Mouse (Mus musculus) limb, embryonic 13.5 days (tissue): ENCODE data around the gene Samd1. TPM values are rescaled to one million over a fixed set of nuclear protein-coding genes. Genes with fewer than 3 reads are reported as not detected.
A peak's percentile ranks its signal among the peaks of the same experiment; 100 is the strongest.

ENCODE experiments used
- ATAC-seq: fragments of 200-750 bp; cut with Nextera tagmentation; 2 replicates; pipeline ENCODE4 v1.8.0; 2017; ENCODE audit warnings: low read depth, moderate number of reproducible peaks, moderate TSS enrichment; ENCODE audit not compliant: low FRiP score
- H3K27ac ChIP-seq: fragments of 300-500 bp; sonication (generic); 2 replicates; pipeline ENCODE4 v1.5.1; 2015; ENCODE audit warnings: inconsistent platforms, mild to moderate bottlenecking, moderate library complexity
- H3K27me3 ChIP-seq: fragments of 300-500 bp; sonication (generic); 2 replicates; pipeline ENCODE4 v1.6.1; 2015; ENCODE audit warnings: mild to moderate bottlenecking, inconsistent platforms
- H3K36me3 ChIP-seq: fragments of 300-500 bp; sonication (generic); 2 replicates; pipeline ENCODE4 v1.6.1; 2015; ENCODE audit warnings: inconsistent platforms, mild to moderate bottlenecking, moderate library complexity
- H3K4me1 ChIP-seq: fragments of 300-500 bp; sonication (generic); 2 replicates; pipeline ENCODE4 v1.6.1; 2015; ENCODE audit warnings: inconsistent platforms
- H3K4me2 ChIP-seq: fragments of 300-500 bp; sonication (generic); replicated peaks from 2 replicates; pipeline ENCODE4 v1.6.1; 2015; ENCODE audit warnings: inconsistent platforms, mild to moderate bottlenecking, moderate library complexity
- H3K4me3 ChIP-seq: fragments of 300-500 bp; sonication (generic); 2 replicates; pipeline ENCODE4 v1.5.1; 2015; ENCODE audit warnings: moderate library complexity, mild to moderate bottlenecking, inconsistent platforms
- H3K9ac ChIP-seq: fragments of 300-500 bp; sonication (generic); 2 replicates; pipeline ENCODE4 v1.6.1; 2015; ENCODE audit warnings: mild to moderate bottlenecking, inconsistent platforms
- H3K9me3 ChIP-seq: fragments of 300-500 bp; sonication (generic); 2 replicates; pipeline ENCODE4 v1.6.1; 2016; ENCODE audit warnings: inconsistent platforms
- WGBS: fragments of 180-500 bp; shearing (Covaris S2); methylation state at CpG from one replicate; pipeline ENCODE4 v1.1.7; 2015; 5-methylcytosine and 5-hydroxymethylcytosine counted together
- polyA plus RNA-seq: library from polyadenylated mRNA; unstranded; fragments of >200 nt; fragmentation: Nextera tagmentation; extraction: Ambion mirVana; gene quantifications from 2 replicates; pipeline ENCODE4 v1.2.1, GENCODE M21; 2015

Gene Samd1
- polyA plus RNA-seq = 12.3 and 12.4 TPM in 2 replicates

GRCm38 (mm10) chr8:83997511-83998141 lies at the start of gene Samd1:
TSS of gene Samd1 (plus strand) at chr8:83997672.
- WGBS = under 1% methylated on average over 56 of the region's 112 CpGs
- ATAC-seq = peak; percentile 18; the same call in 1 of the 2 replicates
- peaks cover 39% of the 10 kb centered on the region for H3K4me1 ChIP-seq

GRCm38 (mm10) chr8:83954749-83955105 lies 42.7 kb upstream of the Samd1 start:
- Histone ChIP-seq H3K36me3 (no peaks in the 10 kb centered on the region), H3K27ac (no peak overlapping the region), H3K9ac (peak overlapping the region; percentile 67), H3K4me1 (peaks cover 19% of the 10 kb centered on the region), H3K27me3 (no peaks in the 10 kb centered on the region), H3K4me3 (peak overlapping the region; percentile 62), H3K4me2 (peak overlapping the region; percentile 91), H3K9me3 (no peaks in the 10 kb centered on the region)
- ATAC-seq = no peak; the same call in 1 of the 2 replicates
- WGBS = 2% methylated on average over 14 of the region's 14 CpGs

More at GRCm38 (mm10) chr8:83997511-83998141, at the start of gene Samd1:
- peaks cover 52% of the 10 kb centered on the region for H3K36me3 ChIP-seq
- H3K4me3 ChIP-seq = peak within 1 kb of the TSS; percentile 78
- no peaks in the 10 kb centered on the region for H3K9me3 ChIP-seq
- H3K4me2 ChIP-seq = peak within 1 kb of the TSS; percentile 85
- H3K9ac ChIP-seq = peak within 1 kb of the TSS; percentile 95
- H3K27me3 ChIP-seq = 0 out of 2 replicates have a peak, but pooled peaks cover 12% of the 10 kb centered on the region
- H3K27ac ChIP-seq = peak within 1 kb of the TSS; percentile 98

- ATAC-seq = peak; percentile 97
- WGBS = under 1% methylated on average over 75 of the region's 75 CpGs
- H3K4me1 ChIP-seq = peaks cover 19% of the 10 kb centered on the region
- H3K27ac ChIP-seq = no peak within 1 kb of the TSS
- peak within 1 kb of the TSS; percentile 91 for H3K4me2 ChIP-seq
- peak within 1 kb of the TSS; percentile 67 for H3K9ac ChIP-seq
- H3K4me3 ChIP-seq = peak within 1 kb of the TSS; percentile 62
- H3K9me3 ChIP-seq = no peaks in the 10 kb centered on the region
- no peaks in the 10 kb centered on the region for H3K36me3 ChIP-seq
- H3K27me3 ChIP-seq = no peaks in the 10 kb centered on the region
Observed at GRCm38 (mm10) chr8:83955106-83955957, 42.1 kb upstream of the Samd1 start, which contains the start of the genes Gm10644 and Asf1b. TSS of gene Gm10644 (minus strand) at chr8:83955205. TSS of gene Asf1b (plus strand) at chr8:83955507.

GRCm38 (mm10) chr8:83955958-83956218 lies 41.6 kb upstream of the Samd1 start:
- H3K27me3 ChIP-seq = no peaks in the 10 kb centered on the region
- no peaks in the 10 kb centered on the region for H3K36me3 ChIP-seq
- H3K4me3 ChIP-seq = peak overlapping the region; percentile 62
- peak overlapping the region; percentile 91 for H3K4me2 ChIP-seq
- peaks cover 19% of the 10 kb centered on the region for H3K4me1 ChIP-seq
- no peak overlapping the region for H3K27ac ChIP-seq
- peak overlapping the region; percentile 67 for H3K9ac ChIP-seq
- ATAC-seq = no peak
- 2% methylated on average over 15 of the region's 15 CpGs for WGBS
- no peaks in the 10 kb centered on the region for H3K9me3 ChIP-seq

- WGBS = 27% methylated on average over 1 of the region's 1 CpGs
- Histone ChIP-seq H3K27ac (no peak overlapping the region), H3K4me1 (peaks cover 19% of the 10 kb centered on the region), H3K4me3 (peak overlapping the region; percentile 62), H3K9me3 (no peaks in the 10 kb centered on the region), H3K36me3 (no peaks in the 10 kb centered on the region), H3K27me3 (no peaks in the 10 kb centered on the region), H3K4me2 (peak overlapping the region; percentile 91), H3K9ac (peak overlapping the region; percentile 67)
- ATAC-seq = no peak
Observed at GRCm38 (mm10) chr8:83956789-83957188, 40.7 kb upstream of the Samd1 start.

GRCm38 (mm10) chr8:83964015-83964765 lies 33.3 kb upstream of the Samd1 start:
- ATAC-seq = no peak
- Histone ChIP-seq H3K36me3 (peaks cover 28% of the 10 kb centered on the region), H3K4me2 (no peak overlapping the region), H3K9me3 (no peaks in the 10 kb centered on the region), H3K4me1 (no peaks in the 10 kb centered on the region), H3K27me3 (no peaks in the 10 kb centered on the region), H3K4me3 (no peak overlapping the region), H3K27ac (no peak overlapping the region), H3K9ac (no peak overlapping the region)
- WGBS = 90% methylated on average over 5 of the region's 5 CpGs

GRCm38 (mm10) chr8:83967701-83968100 lies 29.8 kb upstream of the Samd1 start:
- Histone ChIP-seq H3K9ac (no peak overlapping the region), H3K27ac (no peak overlapping the region), H3K36me3 (peaks cover 37% of the 10 kb centered on the region), H3K4me1 (peaks cover 5% of the 10 kb centered on the region; the same call in 1 of the 2 replicates), H3K9me3 (no peaks in the 10 kb centered on the region), H3K27me3 (no peaks in the 10 kb centered on the region), H3K4me2 (no peak overlapping the region), H3K4me3 (no peak overlapping the region)
- no peak for ATAC-seq
- 90% methylated on average over 7 of the region's 7 CpGs for WGBS

- no peak overlapping the region for H3K4me2 ChIP-seq
- H3K9ac ChIP-seq = no peak overlapping the region
- WGBS = 92% methylated on average over 4 of the region's 4 CpGs
- no peaks in the 10 kb centered on the region for H3K9me3 ChIP-seq
- no peak for ATAC-seq
- peaks cover 20% of the 10 kb centered on the region for H3K4me1 ChIP-seq
- peaks cover 29% of the 10 kb centered on the region for H3K36me3 ChIP-seq
- H3K27me3 ChIP-seq = no peaks in the 10 kb centered on the region
- no peak overlapping the region for H3K4me3 ChIP-seq
- no peak overlapping the region for H3K27ac ChIP-seq
Observed at GRCm38 (mm10) chr8:83971121-83971520, 26.4 kb upstream of the Samd1 start.

GRCm38 (mm10) chr8:83971661-83972060 lies 25.8 kb upstream of the Samd1 start:
- Histone ChIP-seq H3K4me2 (peak overlapping the region; percentile 87), H3K27ac (no peak overlapping the region), H3K9me3 (no peaks in the 10 kb centered on the region), H3K4me1 (peaks cover 24% of the 10 kb centered on the region), H3K9ac (no peak overlapping the region; the same call in 1 of the 2 replicates), H3K4me3 (peak overlapping the region; percentile 95), H3K27me3 (no peaks in the 10 kb centered on the region), H3K36me3 (peaks cover 29% of the 10 kb centered on the region)
- no peak for ATAC-seq
- WGBS = 78% methylated on average over 6 of the region's 6 CpGs

- Histone ChIP-seq H3K27me3 (no peaks in the 10 kb centered on the region), H3K4me2 (peak within 1 kb of the TSS; percentile 98), H3K9me3 (no peaks in the 10 kb centered on the region), H3K4me3 (peak within 1 kb of the TSS; percentile 95), H3K36me3 (peaks cover 27% of the 10 kb centered on the region), H3K4me1 (peaks cover 32% of the 10 kb centered on the region), H3K27ac (peak within 1 kb of the TSS; percentile 55; the same call in 1 of the 2 replicates), H3K9ac (peak within 1 kb of the TSS; percentile 94)
- WGBS = under 1% methylated on average over 61 of the region's 94 CpGs
- ATAC-seq = peak; percentile 100
Observed at GRCm38 (mm10) chr8:83972150-83973120, 25.0 kb upstream of the Samd1 start, which contains the start of gene Prkaca. TSS of gene Prkaca (plus strand) at chr8:83972993.
